Mouse (Mus musculus) limb, embryonic 15.5 days (tissue): ENCODE measurements around the gene Chpt1. TPM values are rescaled to one million over a fixed set of nuclear protein-coding genes. Genes with fewer than 3 reads are reported as not detected.
A peak's percentile ranks its signal among the peaks of the same experiment; 100 is the strongest.
"Not testable (repeated sequence)": the region's sequence is repeated elsewhere in the genome, so short reads cannot be mapped to it uniquely, and the experiment has no call there.

Source experiments
- ATAC-seq: fragments of 200-750 bp; cut with Nextera tagmentation; 2 replicates; pipeline ENCODE4 v1.8.0; 2017; ENCODE audit warnings: low read depth, moderate TSS enrichment; ENCODE audit not compliant: insufficient number of reproducible peaks, low FRiP score, low TSS enrichment
- H3K27ac ChIP-seq: fragments of 300-500 bp; sonication (generic); 2 replicates; pipeline ENCODE4 v1.5.1; 2015; ENCODE audit warnings: moderate library complexity, mild to moderate bottlenecking, inconsistent platforms
- H3K27me3 ChIP-seq: fragments of 300-500 bp; sonication (generic); 2 replicates; pipeline ENCODE4 v1.6.1; 2015; ENCODE audit warnings: inconsistent platforms
- H3K36me3 ChIP-seq: fragments of 300-500 bp; sonication (generic); 2 replicates; pipeline ENCODE4 v1.6.1; 2015; ENCODE audit warnings: inconsistent platforms
- H3K4me1 ChIP-seq: fragments of 300-500 bp; sonication (generic); 2 replicates; pipeline ENCODE4 v1.6.1; 2015; ENCODE audit warnings: inconsistent platforms
- H3K4me2 ChIP-seq: fragments of 300-500 bp; sonication (generic); 2 replicates; pipeline ENCODE4 v1.6.1; 2015; ENCODE audit warnings: mild to moderate bottlenecking, inconsistent platforms
- H3K4me3 ChIP-seq: fragments of 300-500 bp; sonication (generic); 2 replicates; pipeline ENCODE4 v1.5.1; 2015; ENCODE audit warnings: mild to moderate bottlenecking, inconsistent platforms
- H3K9ac ChIP-seq: fragments of 300-500 bp; sonication (generic); 2 replicates; pipeline ENCODE4 v1.6.1; 2015; ENCODE audit warnings: inconsistent platforms
- H3K9me3 ChIP-seq: fragments of 300-500 bp; sonication (generic); 2 replicates; pipeline ENCODE4 v1.6.1; 2016; ENCODE audit warnings: inconsistent platforms
- WGBS: fragments of 180-500 bp; shearing (Covaris S2); methylation state at CpG from one replicate; pipeline ENCODE4 v1.1.7; 2015; 5-methylcytosine and 5-hydroxymethylcytosine counted together
- polyA plus RNA-seq: library from polyadenylated mRNA; unstranded; fragments of >200 nt; fragmentation: Nextera tagmentation; extraction: Ambion mirVana; gene quantifications from 2 replicates; pipeline ENCODE4 v1.2.1, GENCODE M21; 2015

Gene Chpt1
- 27.1 and 27.9 TPM in 2 replicates for polyA plus RNA-seq

DNA sequence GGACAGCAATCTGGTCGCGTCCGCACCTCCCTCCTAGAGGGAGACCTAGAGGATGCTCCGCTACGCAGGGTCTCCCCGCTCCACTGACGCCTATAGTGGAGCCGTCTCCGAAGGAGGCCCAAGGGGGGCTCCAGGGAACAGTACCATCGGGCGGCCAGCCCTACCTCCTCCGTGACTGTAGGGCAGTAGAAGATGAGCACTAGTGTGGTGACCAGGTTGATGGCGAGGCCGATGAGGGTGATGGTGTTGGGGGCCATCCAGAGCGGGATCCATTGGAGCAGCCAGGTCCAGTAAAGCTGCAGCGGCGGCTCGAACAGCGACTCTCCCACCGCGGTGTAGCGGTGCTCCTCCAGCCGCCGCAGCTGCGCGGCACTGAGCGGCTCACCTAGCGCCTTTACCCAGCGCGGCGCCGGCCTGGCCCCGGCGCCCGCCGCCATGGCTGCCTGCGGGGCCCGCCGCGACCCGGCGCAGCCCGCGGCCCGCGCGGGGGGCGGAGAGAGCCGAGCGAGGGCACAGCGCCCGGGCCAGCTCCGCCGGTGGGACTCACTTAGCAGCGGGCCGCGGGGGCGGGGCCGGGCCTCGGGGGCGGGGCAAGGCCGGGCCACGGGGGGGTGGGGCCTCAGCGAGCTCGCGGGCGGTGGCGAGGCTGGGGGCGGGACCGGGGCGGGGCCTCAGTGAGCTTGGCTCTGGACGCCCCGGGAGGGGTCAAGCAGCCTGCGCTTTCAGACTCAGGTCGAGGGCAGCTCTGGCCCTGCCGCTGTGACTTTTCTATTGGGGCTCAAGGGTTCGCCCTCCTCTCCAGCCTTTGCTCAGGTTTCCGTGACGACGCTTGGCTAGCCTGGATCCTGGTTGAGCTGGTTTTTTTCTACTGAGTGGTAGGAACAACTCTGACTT, at the start of gene Chpt1:
Gene Chpt1 (minus strand): TSS at position 653 of the 894 bp plus-strand sequence.
- H3K4me2 ChIP-seq: peak within 1 kb of the TSS; percentile 77
- peak within 1 kb of the TSS; percentile 75 for H3K27ac ChIP-seq
- WGBS: under 1% methylated on average over 58 of the region's 80 CpGs
- H3K4me3 ChIP-seq: peak within 1 kb of the TSS; percentile 81
- H3K9me3 ChIP-seq: no peaks in the 10 kb centered on the region
- peak; percentile 91 for ATAC-seq
- peaks cover 10% of the 10 kb centered on the region; the same call in 1 of the 2 replicates for H3K4me1 ChIP-seq
- no peaks in the 10 kb centered on the region for H3K36me3 ChIP-seq
- H3K27me3 ChIP-seq: no peaks in the 10 kb centered on the region
- peak within 1 kb of the TSS; percentile 68 for H3K9ac ChIP-seq

DNA sequence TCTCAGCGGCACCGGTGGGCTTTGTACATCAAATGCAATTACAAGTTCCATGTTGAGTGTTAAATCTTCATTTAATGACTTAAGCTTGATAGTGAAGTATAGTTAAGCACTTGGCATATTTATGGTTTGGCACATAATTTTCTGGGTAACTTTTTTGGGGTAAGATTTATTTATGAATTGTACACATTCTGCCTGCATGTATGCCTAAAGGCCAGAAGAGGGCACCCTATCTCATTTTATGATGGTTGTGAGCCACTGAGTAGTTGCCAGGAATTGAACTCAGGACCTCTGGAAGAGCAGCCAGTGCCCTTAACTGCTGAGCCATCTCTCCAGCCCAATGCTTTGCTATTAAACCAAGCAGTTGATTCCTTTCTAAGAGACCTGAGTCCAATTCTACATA, 48.9 kb upstream of the Chpt1 start:
- Histone ChIP-seq H3K27me3 (no peaks in the 10 kb centered on the region), H3K4me2 (no peak overlapping the region), H3K9ac (no peak overlapping the region), H3K27ac (no peak overlapping the region), H3K36me3 (0 out of 2 replicates have a peak, but pooled peaks cover 2% of the 10 kb centered on the region), H3K9me3 (no peaks in the 10 kb centered on the region), H3K4me3 (no peak overlapping the region), H3K4me1 (no peaks in the 10 kb centered on the region)
- WGBS: 93% methylated on average over 2 of the region's 2 CpGs
- ATAC-seq: no peak

DNA sequence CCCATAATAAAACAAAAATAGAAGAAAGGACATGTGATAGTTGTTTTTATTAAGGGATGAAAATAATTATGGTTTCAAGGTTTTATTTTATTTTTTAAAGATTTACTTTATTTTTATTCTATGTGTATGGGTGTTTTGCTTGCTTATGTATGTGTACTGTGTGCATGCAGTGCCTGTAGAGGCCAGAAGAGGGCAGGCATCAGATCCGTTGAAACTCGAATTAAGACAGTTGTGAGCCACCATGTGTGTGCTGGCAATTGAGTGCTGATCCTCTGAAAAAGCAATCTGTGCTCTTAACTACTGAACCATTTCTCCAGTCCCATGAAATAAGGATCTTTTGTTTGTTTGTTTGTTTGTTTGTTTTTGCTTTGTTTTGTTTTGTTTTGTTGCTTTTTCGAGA, 46.4 kb upstream of the Chpt1 start:
- H3K4me1 ChIP-seq: no peaks in the 10 kb centered on the region
- no peaks in the 10 kb centered on the region for H3K27me3 ChIP-seq
- 80% methylated on average over 3 of the region's 3 CpGs for WGBS
- H3K9me3 ChIP-seq: no peaks in the 10 kb centered on the region
- no peak overlapping the region for H3K4me2 ChIP-seq
- no peak overlapping the region for H3K9ac ChIP-seq
- H3K4me3 ChIP-seq: no peak overlapping the region
- no peak overlapping the region for H3K27ac ChIP-seq
- no peak for ATAC-seq
- 0 out of 2 replicates have a peak, but pooled peaks cover 2% of the 10 kb centered on the region for H3K36me3 ChIP-seq

DNA sequence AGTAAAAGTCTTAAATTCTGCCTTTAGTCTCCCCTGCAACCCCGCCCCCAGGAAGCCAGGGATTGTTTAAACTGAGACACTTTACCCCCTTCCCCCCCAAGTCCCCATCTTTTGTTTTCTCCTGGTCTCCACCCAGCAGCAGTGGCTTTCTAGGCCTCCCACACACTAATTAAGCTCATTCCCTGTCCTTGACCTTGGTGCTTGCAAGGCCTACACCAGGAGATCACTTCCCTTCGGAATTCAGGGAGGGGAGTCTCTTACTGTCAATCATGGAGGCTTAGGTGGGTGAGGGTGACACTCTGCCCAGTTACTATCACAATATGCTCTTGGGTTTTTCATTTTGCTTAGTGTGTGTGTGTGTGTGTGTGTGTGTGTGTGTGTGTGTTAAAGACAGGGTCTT, 43.8 kb upstream of the Chpt1 start:
- H3K27me3 ChIP-seq: no peaks in the 10 kb centered on the region
- WGBS: 56% methylated on average over 2 of the region's 2 CpGs

DNA sequence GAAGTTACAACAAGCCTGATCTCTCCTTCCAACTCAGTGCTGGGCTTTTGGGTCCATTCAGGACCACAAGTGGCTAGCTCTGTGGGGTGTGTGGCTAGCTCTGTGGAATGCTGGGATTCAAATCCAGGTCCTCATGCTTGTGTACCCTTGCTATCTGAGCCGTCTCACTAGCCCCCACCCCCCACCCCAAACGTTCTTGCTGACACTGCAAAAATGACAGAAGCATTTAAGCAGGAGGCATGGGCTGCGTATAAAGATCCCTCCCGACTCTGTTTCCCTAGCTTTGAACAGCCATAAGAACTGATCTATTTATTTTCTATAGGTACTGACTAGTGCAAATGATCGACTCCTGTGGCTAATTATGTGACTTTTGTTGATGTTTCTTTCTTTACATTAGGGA, 26.8 kb upstream of the Chpt1 start:
- no peak overlapping the region for H3K27ac ChIP-seq
- H3K4me3 ChIP-seq: no peak overlapping the region
- H3K27me3 ChIP-seq: no peaks in the 10 kb centered on the region
- no peak overlapping the region for H3K9ac ChIP-seq
- WGBS: 72% methylated on average over 5 of the region's 5 CpGs
- H3K36me3 ChIP-seq: no peaks in the 10 kb centered on the region
- ATAC-seq: no peak
- no peak overlapping the region for H3K4me2 ChIP-seq
- no peaks in the 10 kb centered on the region for H3K4me1 ChIP-seq
- H3K9me3 ChIP-seq: no peaks in the 10 kb centered on the region

More for the DNA sequence above, 43.8 kb upstream of the Chpt1 start:
- Histone ChIP-seq H3K4me3 (no peak overlapping the region), H3K9ac (no peak overlapping the region), H3K9me3 (no peaks in the 10 kb centered on the region), H3K27ac (no peak overlapping the region), H3K4me2 (no peak overlapping the region), H3K36me3 (0 out of 2 replicates have a peak, but pooled peaks cover 2% of the 10 kb centered on the region), H3K4me1 (no peaks in the 10 kb centered on the region)
- ATAC-seq: no peak

DNA sequence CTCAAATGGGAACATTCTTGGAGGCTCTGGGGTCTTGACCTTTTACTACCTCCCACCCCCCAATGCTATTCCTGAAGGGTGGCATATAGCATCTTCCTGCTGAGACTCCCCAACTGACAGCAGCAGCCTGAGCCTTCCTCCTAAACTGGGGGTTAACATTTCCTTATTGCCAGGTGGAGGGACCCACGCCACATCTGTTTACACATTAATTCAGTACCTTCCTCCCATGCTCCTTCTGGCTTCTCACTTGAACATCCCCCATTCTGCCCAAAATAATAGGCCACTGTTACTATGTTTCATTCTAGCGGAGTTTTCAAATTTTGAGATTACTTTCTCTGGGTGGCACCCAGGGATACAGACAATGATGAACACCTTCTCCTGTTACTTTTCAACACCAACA, 20.1 kb upstream of the Chpt1 start:
- H3K4me1 ChIP-seq: no peaks in the 10 kb centered on the region
- 78% methylated on average over 2 of the region's 2 CpGs for WGBS
- no peak overlapping the region for H3K4me2 ChIP-seq
- ATAC-seq: no peak
- H3K4me3 ChIP-seq: no peak overlapping the region
- no peaks in the 10 kb centered on the region for H3K27me3 ChIP-seq
- H3K9me3 ChIP-seq: no peaks in the 10 kb centered on the region
- no peaks in the 10 kb centered on the region for H3K36me3 ChIP-seq
- H3K9ac ChIP-seq: no peak overlapping the region
- H3K27ac ChIP-seq: no peak overlapping the region

DNA sequence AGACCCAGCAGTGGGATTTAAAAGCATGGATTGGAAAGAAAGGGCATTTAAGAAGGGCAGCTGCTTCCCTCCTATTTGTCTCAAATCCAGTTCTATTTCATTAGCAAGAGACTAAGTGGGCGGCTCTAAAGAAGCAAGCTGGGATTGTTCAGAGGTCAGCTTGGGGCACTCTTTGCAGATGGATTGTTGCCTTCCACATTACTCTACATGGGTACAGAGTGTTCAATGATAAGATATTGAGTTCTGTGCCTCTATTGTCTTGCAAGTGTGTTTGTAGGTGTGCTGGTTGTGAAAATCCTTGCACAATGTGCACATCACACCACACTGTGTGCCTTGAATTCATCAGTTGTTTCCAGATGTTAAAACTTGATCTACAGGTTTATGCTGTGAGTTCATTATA, 19.3 kb upstream of the Chpt1 start:
- no peaks in the 10 kb centered on the region for H3K36me3 ChIP-seq
- H3K4me1 ChIP-seq: no peaks in the 10 kb centered on the region
- H3K4me2 ChIP-seq: no peak overlapping the region
- no peak overlapping the region for H3K27ac ChIP-seq
- H3K9me3 ChIP-seq: no peaks in the 10 kb centered on the region
- WGBS: 79% methylated on average over 1 of the region's 1 CpGs
- H3K27me3 ChIP-seq: no peaks in the 10 kb centered on the region
- ATAC-seq: no peak
- H3K9ac ChIP-seq: no peak overlapping the region
- no peak overlapping the region for H3K4me3 ChIP-seq

DNA sequence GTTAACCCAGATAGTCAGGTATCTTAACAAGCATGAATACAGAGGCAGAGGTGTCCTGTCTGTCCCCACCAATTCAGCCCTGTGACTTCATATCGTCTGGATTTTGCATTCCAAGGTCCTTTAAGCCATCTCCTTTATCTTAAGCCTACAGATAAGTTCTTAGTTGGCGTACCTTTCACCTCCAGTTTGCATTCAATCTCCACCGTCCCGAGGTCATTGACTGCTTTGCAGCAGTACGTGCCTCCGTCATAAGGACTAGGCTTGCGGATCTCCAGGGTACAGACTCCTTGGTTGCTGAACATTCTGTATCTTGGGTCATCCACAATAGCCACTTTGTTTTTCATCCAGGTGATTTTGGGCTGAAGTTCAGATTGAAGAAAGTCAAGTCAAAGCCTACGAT, 18.9 kb upstream of the Chpt1 start:
- WGBS: 90% methylated on average over 8 of the region's 8 CpGs
- no peaks in the 10 kb centered on the region for H3K4me1 ChIP-seq

DNA sequence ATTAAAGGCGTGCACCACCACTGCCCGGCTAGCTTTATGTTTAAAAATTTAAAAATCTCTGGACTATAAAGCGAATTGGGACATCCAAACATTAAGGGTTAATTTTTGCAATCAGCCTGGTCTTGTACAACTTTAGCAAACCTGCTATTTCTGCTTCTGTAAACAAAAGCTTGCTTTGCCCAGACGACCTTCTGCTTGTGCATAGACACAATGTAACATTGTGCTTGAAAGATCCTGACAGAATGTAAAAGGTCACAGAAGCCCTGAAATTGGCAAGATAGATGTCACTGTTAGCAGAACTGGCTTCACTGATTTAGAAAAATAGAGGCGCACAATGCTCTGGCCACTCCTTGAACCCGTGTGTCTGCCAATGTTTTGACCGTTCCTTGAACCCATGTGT, 11.2 kb upstream of the Chpt1 start:
- H3K9ac ChIP-seq, H3K4me1 ChIP-seq, H3K27ac ChIP-seq, ATAC-seq, H3K4me2 ChIP-seq, H3K9me3 ChIP-seq, H3K27me3 ChIP-seq, H3K36me3 ChIP-seq, H3K4me3 ChIP-seq: not testable (repeated sequence)
- WGBS: 87% methylated on average over 7 of the region's 7 CpGs

More for the DNA sequence above, 18.9 kb upstream of the Chpt1 start:
- no peaks in the 10 kb centered on the region for H3K9me3 ChIP-seq
- H3K27ac ChIP-seq: no peak overlapping the region
- no peaks in the 10 kb centered on the region for H3K27me3 ChIP-seq
- ATAC-seq: no peak
- no peak overlapping the region for H3K9ac ChIP-seq
- H3K36me3 ChIP-seq: no peaks in the 10 kb centered on the region
- H3K4me3 ChIP-seq: no peak overlapping the region
- no peak overlapping the region for H3K4me2 ChIP-seq

DNA sequence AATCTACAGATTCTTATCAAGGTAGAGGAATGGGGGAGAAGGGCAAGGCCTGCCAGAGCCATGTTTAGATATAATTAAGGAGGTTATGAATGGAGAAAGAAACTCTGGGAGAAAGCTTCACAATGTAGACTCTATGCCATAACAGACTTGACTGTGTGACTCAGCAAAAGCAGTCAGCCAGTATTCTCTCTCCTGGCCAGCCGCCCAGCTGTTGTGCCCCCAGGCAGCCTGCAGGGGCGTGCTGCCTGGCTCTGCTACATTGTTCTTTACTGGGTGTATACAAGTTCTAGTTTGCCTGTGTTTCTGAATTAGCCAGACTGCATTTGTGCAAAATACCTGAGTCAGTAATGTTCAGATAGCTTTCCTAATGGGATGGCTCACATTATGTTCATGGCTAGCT, 10.6 kb upstream of the Chpt1 start:
- H3K9me3 ChIP-seq: no peaks in the 10 kb centered on the region
- ATAC-seq: no peak
- no peaks in the 10 kb centered on the region for H3K36me3 ChIP-seq
- no peak overlapping the region for H3K4me2 ChIP-seq
- no peak overlapping the region for H3K9ac ChIP-seq
- no peaks in the 10 kb centered on the region for H3K27me3 ChIP-seq
- WGBS: 53% methylated on average over 2 of the region's 2 CpGs
- no peak overlapping the region for H3K4me3 ChIP-seq
- no peak overlapping the region for H3K27ac ChIP-seq
- no peaks in the 10 kb centered on the region for H3K4me1 ChIP-seq

DNA sequence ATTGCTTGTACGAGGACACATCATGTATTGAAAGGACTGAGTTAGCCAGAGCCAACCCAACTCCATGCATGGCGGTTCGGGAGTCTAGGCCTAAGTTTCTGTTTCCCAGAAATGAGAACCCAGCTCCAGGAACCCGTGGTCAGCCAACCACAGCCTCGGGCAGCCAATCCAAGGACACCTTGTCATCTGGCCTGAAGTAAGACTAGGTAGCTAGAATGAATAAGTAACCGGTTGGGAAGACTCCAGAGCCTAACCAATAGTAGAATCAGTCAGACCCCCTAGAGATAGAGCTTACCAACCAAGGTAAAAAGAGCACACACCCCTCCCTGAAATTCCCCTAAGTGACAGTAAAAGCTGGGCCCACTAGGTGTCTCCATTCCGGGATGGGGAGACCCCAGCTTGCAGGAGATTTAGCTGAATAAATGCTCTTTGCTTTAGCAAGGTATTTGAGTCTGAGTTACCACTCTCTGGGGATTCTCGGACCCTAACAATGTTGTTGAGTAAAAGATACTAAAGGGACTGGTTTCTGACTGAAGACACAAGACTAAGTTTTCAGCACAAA, 9.8 kb upstream of the Chpt1 start:
- no peak overlapping the region for H3K27ac ChIP-seq
- H3K4me3 ChIP-seq: no peak overlapping the region
- no peaks in the 10 kb centered on the region for H3K4me1 ChIP-seq
- H3K9ac ChIP-seq: no peak overlapping the region
- H3K36me3 ChIP-seq: no peaks in the 10 kb centered on the region
- no peak for ATAC-seq
- H3K4me2 ChIP-seq: no peak overlapping the region
- H3K9me3 ChIP-seq: no peaks in the 10 kb centered on the region
- WGBS: 69% methylated on average over 8 of the region's 8 CpGs
- no peaks in the 10 kb centered on the region for H3K27me3 ChIP-seq

DNA sequence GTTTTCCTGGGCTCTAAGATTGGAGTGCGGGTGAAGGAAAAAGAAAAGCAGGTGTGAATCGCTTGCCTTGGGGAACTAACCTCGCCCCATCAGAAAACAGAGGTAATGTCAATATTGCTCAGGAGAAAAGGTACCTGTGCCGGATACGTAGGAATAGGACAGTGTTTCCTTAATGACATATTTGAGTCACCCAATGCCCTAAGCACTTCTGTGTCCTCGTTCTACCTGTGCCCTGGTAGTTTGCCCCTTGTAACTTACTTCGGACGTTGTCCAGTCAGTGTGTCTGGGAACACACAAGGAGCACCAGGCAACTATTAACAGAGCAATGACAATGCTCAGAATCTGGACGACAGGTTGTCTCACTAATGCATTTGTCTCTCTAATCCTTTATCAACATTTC, 7.5 kb upstream of the Chpt1 start:
- WGBS: 80% methylated on average over 9 of the region's 9 CpGs
- Histone ChIP-seq H3K4me3 (no peak overlapping the region), H3K9me3 (no peaks in the 10 kb centered on the region), H3K36me3 (no peaks in the 10 kb centered on the region), H3K27ac (no peak overlapping the region), H3K9ac (no peak overlapping the region), H3K4me1 (no peaks in the 10 kb centered on the region), H3K4me2 (no peak overlapping the region), H3K27me3 (no peaks in the 10 kb centered on the region)
- ATAC-seq: no peak
